Mouse (Mus musculus) liver, embryonic 15.5 days (tissue): ENCODE measurements at regions not wholly inside any gene's neighbourhood (a gene's known extent, or its start where the extent isn't known, plus 50 kb on each side); places are given as distances from the start of the nearest gene placed in this dataset.

Experiments used
- ATAC-seq: fragments of 200-750 bp; cut with Nextera tagmentation; 2 replicates; pipeline ENCODE4 v1.8.0; 2017; ENCODE audit warnings: moderate number of reproducible peaks, mild to moderate bottlenecking, moderate library complexity; ENCODE audit not compliant: insufficient read depth
- H3K27ac ChIP-seq: fragments of 300-500 bp; sonication (generic); replicated peaks from 2 replicates; pipeline ENCODE4 v1.5.1; 2015; ENCODE audit warnings: mild to moderate bottlenecking, inconsistent platforms
- H3K27me3 ChIP-seq: fragments of 300-500 bp; sonication (generic); 2 replicates; pipeline ENCODE4 v1.6.1; 2015; ENCODE audit warnings: mild to moderate bottlenecking, inconsistent platforms
- H3K36me3 ChIP-seq: fragments of 300-500 bp; sonication (generic); replicated peaks from 2 replicates; pipeline ENCODE4 v1.6.1; 2015; ENCODE audit warnings: moderate library complexity, mild to moderate bottlenecking, inconsistent platforms
- H3K4me1 ChIP-seq: fragments of 300-500 bp; sonication (generic); replicated peaks from 2 replicates; pipeline ENCODE4 v1.6.1; 2015; ENCODE audit warnings: inconsistent platforms
- H3K4me2 ChIP-seq: fragments of 300-500 bp; sonication (generic); 2 replicates; pipeline ENCODE4 v1.6.1; 2015; ENCODE audit warnings: moderate library complexity, mild to moderate bottlenecking, inconsistent platforms
- H3K4me3 ChIP-seq: fragments of 300-500 bp; sonication (generic); replicated peaks from 2 replicates; pipeline ENCODE4 v1.5.1; 2015; ENCODE audit warnings: mild to moderate bottlenecking, inconsistent platforms
- H3K9ac ChIP-seq: fragments of 300-500 bp; sonication (generic); 2 replicates; pipeline ENCODE4 v1.6.1; 2015; ENCODE audit warnings: moderate library complexity, mild to moderate bottlenecking, inconsistent platforms
- H3K9me3 ChIP-seq: fragments of 300-500 bp; sonication (generic); replicated peaks from 2 replicates; pipeline ENCODE4 v1.6.1; 2016; ENCODE audit warnings: inconsistent platforms
- WGBS: fragments of 180-500 bp; shearing (Covaris S2); methylation state at CpG from one replicate; pipeline ENCODE4 v1.1.7; 2015; ENCODE audit warnings: mixed read lengths; ENCODE audit not compliant: insufficient replicate concordance; 5-methylcytosine and 5-hydroxymethylcytosine counted together

DNA sequence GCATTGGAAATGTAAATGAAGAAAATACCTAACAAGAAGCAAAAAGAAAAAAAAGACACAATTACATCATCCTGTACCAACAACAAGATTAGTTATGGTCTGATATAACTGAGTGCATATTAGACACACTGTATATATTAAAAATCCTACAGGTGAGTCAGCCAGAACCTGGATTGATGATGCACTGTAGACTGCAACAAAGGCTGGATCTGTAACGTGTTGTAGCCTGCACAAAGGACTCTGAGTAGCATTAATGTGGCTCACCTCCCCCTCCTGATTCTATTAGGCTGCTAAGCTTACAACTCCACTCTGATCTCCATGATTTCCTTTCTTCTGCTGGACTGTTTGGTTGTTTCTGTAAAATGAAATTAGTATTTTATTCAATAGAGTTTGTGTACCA, 1383.4 kb downstream of the Defb40 start:
- Histone ChIP-seq H3K4me2 (no peak overlapping the region), H3K27ac (no peak overlapping the region), H3K4me1 (no peaks in the 10 kb centered on the region), H3K9me3 (no peaks in the 10 kb centered on the region), H3K36me3 (no peaks in the 10 kb centered on the region), H3K27me3 (no peaks in the 10 kb centered on the region), H3K9ac (no peak overlapping the region), H3K4me3 (no peak overlapping the region)
- 29% methylated on average over 1 of the region's 1 CpGs for WGBS
- no peak for ATAC-seq

DNA sequence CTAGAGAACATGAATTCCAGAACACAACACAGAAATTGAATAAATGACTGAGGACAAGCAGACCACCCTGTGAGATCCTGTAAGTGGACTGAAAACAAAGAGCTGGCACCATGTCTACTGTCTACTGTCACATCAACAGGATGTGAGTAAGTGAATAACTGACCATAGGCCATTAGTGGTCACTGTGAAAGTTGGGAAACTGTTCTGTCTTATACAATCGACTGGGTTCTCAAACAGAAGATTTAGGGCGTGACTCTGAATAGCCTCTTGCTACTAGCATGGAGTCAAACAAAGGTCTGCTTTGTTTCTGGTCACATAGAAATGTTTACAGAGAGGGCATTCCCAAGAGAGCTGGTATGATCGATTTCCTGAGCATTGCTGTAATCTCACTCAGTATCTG, 1387.9 kb downstream of the Defb40 start:
- no peak overlapping the region for H3K27ac ChIP-seq
- WGBS = 34% methylated on average over 3 of the region's 3 CpGs
- no peak for ATAC-seq
- no peak overlapping the region for H3K9ac ChIP-seq
- H3K9me3 ChIP-seq = no peaks in the 10 kb centered on the region
- no peaks in the 10 kb centered on the region for H3K36me3 ChIP-seq
- H3K4me3 ChIP-seq = no peak overlapping the region
- H3K27me3 ChIP-seq = no peaks in the 10 kb centered on the region
- H3K4me2 ChIP-seq = no peak overlapping the region
- H3K4me1 ChIP-seq = no peaks in the 10 kb centered on the region

DNA sequence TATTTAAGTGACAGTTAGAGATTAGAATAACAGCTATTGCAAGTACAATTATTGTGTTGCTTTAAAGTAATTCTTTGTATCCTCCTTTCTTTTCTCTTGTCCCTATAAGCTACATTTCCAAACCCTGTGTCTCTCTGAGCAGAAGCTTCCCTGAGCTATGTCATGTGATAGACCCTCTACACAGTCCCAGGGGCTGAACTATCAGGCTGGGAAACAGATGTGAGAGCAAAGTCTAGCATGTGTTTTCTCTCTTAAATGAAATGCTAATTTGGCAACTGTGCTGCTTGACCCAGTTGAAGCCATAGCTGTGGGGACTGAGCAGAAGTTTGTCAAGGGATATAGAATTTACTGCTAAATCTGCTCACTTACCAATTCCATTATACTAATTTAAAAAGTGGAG, 1389.9 kb downstream of the Defb40 start:
- Histone ChIP-seq H3K4me1 (no peaks in the 10 kb centered on the region), H3K27me3 (no peaks in the 10 kb centered on the region), H3K9ac (no peak overlapping the region), H3K4me2 (no peak overlapping the region), H3K36me3 (no peaks in the 10 kb centered on the region), H3K27ac (no peak overlapping the region), H3K9me3 (no peaks in the 10 kb centered on the region), H3K4me3 (no peak overlapping the region)
- no peak for ATAC-seq

DNA sequence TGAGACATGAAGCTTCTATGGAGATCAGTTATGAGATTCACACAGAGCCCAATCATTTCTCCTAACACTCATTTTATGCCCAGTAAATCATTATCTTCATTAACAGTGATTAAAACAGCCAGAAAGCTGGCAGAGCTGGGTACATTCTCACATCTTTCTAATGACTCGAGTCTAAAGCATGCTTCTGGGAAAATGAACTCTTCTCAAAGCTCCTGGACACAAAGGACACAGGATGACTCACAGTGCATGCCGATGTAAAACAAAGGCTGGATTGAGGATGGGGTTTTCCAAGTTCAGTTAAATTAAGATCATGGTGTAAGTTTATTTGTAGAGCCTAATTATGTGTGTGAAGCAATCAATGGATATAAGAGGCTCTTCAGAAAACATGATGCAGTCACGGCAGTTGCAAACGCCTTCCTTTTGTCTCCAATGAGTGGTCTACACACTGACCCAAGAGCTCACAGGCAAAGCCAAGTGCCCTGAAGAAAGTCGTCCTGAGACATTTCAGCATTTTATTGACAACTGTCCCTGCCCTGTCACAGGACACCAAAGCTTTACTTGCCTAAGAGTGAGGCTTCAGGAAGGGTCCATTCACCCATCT, 1390.7 kb downstream of the Defb40 start:
- H3K4me1 ChIP-seq = no peaks in the 10 kb centered on the region
- no peaks in the 10 kb centered on the region for H3K36me3 ChIP-seq
- no peak for ATAC-seq
- H3K4me3 ChIP-seq = no peak overlapping the region
- WGBS = 50% methylated on average over 5 of the region's 5 CpGs
- H3K9me3 ChIP-seq = no peaks in the 10 kb centered on the region
- no peak overlapping the region for H3K4me2 ChIP-seq
- no peak overlapping the region for H3K9ac ChIP-seq
- H3K27ac ChIP-seq = no peak overlapping the region
- H3K27me3 ChIP-seq = no peaks in the 10 kb centered on the region
